Mouse (Mus musculus) liver, postnatal 0 days (tissue): Measurements from ENCODE around the gene Prph. TPM values are rescaled to one million over a fixed set of nuclear protein-coding genes. Genes with fewer than 3 reads are reported as not detected.

ENCODE experiments used
- ATAC-seq: fragments of 200-750 bp; cut with Nextera tagmentation; 2 replicates; pipeline ENCODE4 v1.8.0; 2017; ENCODE audit warnings: mild to moderate bottlenecking, moderate library complexity
- DNase-seq: peaks from one replicate; pipeline ENCODE4 v3.0.0-alpha.2; 2016
- H3K27ac ChIP-seq: fragments of 300-500 bp; sonication (generic); 2 replicates; pipeline ENCODE4 v1.5.1; 2014; ENCODE audit warnings: antibody characterized with exemption, moderate library complexity, mild to moderate bottlenecking, low read depth
- H3K27me3 ChIP-seq: fragments of 300-500 bp; sonication (generic); 2 replicates; pipeline ENCODE4 v1.6.1; 2014; ENCODE audit warnings: low read length, control low read depth, mixed read lengths; ENCODE audit not compliant: insufficient read depth
- H3K36me3 ChIP-seq: fragments of 300-500 bp; sonication (generic); replicated peaks from 2 replicates; pipeline ENCODE4 v1.6.1; 2014; ENCODE audit warnings: mild to moderate bottlenecking, control low read depth, low read length, moderate library complexity, mixed read lengths; ENCODE audit not compliant: insufficient read depth
- H3K4me1 ChIP-seq: fragments of 300-500 bp; sonication (generic); 2 replicates; pipeline ENCODE4 v1.6.1; 2014; ENCODE audit warnings: antibody characterized with exemption, mild to moderate bottlenecking, control low read depth; ENCODE audit not compliant: insufficient read depth
- H3K4me2 ChIP-seq: fragments of 300-500 bp; sonication (generic); 2 replicates; pipeline ENCODE4 v1.6.1; 2014; ENCODE audit warnings: low read depth, mild to moderate bottlenecking, low read length, moderate library complexity, mixed read lengths
- H3K4me3 ChIP-seq: fragments of 300-500 bp; sonication (generic); 2 replicates; pipeline ENCODE4 v1.5.1; 2014; ENCODE audit warnings: low read depth, low read length
- H3K9ac ChIP-seq: fragments of 300-500 bp; sonication (generic); replicated peaks from 2 replicates; pipeline ENCODE4 v1.6.1; 2014; ENCODE audit warnings: mild to moderate bottlenecking, moderate library complexity
- H3K9me3 ChIP-seq: fragments of 300-500 bp; sonication (generic); 2 replicates; pipeline ENCODE4 v1.6.1; 2016; ENCODE audit warnings: mild to moderate bottlenecking, control low read depth, low read length, mixed read lengths
- CTCF ChIP-seq: sonication (generic); IDR thresholded peaks from 2 replicates; pipeline ENCODE4 v1.5.1; 2016; ENCODE audit warnings: antibody characterized with exemption, low read depth
- EP300 ChIP-seq: IDR thresholded peaks from 2 replicates; pipeline ENCODE4 v1.6.1; 2016; ENCODE audit warnings: antibody characterized with exemption, low read depth, mild to moderate bottlenecking
- WGBS: fragments of 180-500 bp; shearing (Covaris S2); extraction: QIAGEN DNeasy Blood & Tissue Kit; methylation state at CpG from one replicate; pipeline ENCODE4 v1.1.7; 2014; ENCODE audit not compliant: insufficient replicate concordance; 5-methylcytosine and 5-hydroxymethylcytosine counted together
- polyA plus RNA-seq: library from polyadenylated mRNA; unstranded; fragments of >200 nt; fragmentation: Nextera tagmentation; extraction: Ambion mirVana; gene quantifications from 2 replicates; pipeline ENCODE4 v1.2.1, GENCODE M21; 2015

Gene Prph
- polyA plus RNA-seq, 1 experiment from 2014 or later, result 0.85 TPM

DNA sequence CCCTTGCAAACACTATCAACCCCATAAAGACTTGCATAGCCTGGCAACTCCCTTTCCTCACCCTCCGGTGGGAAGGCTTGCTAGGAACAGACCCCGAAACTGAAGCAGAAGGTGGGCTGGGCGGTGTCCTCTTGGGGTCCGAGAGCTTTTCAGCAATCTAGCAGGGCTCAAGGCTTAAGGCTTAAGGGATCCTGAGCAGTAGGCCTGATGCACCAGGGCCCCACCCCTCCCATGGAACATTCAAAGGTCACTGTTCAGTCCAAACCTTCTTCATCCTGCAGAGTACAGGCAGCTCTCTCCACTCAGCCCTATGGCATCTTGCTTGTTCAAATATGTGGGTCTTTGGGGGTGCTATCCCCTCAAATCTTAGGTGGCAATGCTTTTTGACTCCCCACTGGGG lies 31.0 kb downstream of the Prph start:
- no peaks in the 10 kb centered on the region for H3K9me3 ChIP-seq
- H3K4me2 ChIP-seq, result no peak overlapping the region
- no peak overlapping the region for H3K9ac ChIP-seq
- peaks cover 10% of the 10 kb centered on the region; the same call in 1 of the 2 replicates for H3K36me3 ChIP-seq
- peaks cover 13% of the 10 kb centered on the region for H3K4me1 ChIP-seq
- WGBS, result 73% methylated on average over 4 of the region's 4 CpGs
- peaks cover 59% of the 10 kb centered on the region for H3K27me3 ChIP-seq
- TF ChIP-seq CTCF, result no peak
- TF ChIP-seq EP300, result no peak
- H3K27ac ChIP-seq, result no peak overlapping the region
- DNase-seq (no peak), ATAC-seq (no peak)
- H3K4me3 ChIP-seq, result no peak overlapping the region

DNA sequence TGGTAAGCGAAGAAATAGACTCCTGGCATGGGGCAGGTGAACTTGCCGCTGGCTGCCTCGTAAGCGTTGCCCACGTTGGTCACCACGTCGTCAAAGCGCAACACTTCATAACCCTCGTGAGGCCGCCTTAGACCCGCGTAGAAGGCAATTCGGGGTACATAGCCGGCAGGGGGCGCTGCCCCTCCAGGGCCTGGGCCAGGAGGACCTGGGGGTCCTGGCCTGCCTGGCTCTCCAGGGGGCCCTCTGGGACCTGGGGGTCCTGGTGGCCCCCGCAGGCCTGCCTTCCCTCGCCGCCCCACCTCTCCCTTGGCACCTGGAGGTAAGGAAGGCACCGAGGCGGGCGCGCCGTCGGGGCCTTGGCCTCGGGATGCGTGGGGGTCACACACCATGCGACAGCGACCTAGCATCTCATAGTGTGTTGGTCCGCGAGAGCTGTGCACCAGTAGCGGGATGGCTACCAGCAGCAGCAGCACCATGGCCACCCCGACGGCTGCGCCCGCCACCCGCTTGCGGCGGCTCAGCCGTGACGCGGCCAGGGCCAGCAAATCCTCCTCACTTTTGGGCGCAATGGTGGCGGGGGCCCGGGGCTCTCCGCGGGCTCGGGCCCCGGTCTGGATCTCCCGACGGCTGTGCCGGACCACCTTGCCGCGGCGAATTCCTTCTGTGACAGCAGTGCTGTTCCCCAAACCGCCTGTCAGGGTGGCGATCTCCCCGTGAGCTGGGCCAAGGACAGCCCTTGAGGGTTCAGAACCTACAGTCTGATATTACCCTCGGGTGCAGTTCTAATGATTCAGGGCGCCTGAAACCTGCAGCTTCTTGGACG lies 32.5 kb downstream of the Prph start, which contains the start of gene C1ql4:
C1ql4 (minus strand) TSS at position 565 of the 823 bp plus-strand sequence.
- peaks cover 13% of the 10 kb centered on the region for H3K4me1 ChIP-seq
- no peak within 1 kb of the TSS for H3K27ac ChIP-seq
- peak; percentile 71 for DNase-seq
- ATAC-seq, result no peak; the same call in 1 of the 2 replicates
- TF ChIP-seq CTCF (peak; percentile 71), EP300 (no peak)
- H3K9ac ChIP-seq, result no peak within 1 kb of the TSS
- peaks cover 3% of the 10 kb centered on the region; the same call in 1 of the 2 replicates for H3K36me3 ChIP-seq
- H3K4me3 ChIP-seq, result peak within 1 kb of the TSS; percentile 34
- no peaks in the 10 kb centered on the region for H3K9me3 ChIP-seq
- peak within 1 kb of the TSS; percentile 53 for H3K4me2 ChIP-seq
- H3K27me3 ChIP-seq, result peaks cover 71% of the 10 kb centered on the region
- 13% methylated on average over 60 of the region's 60 CpGs for WGBS

DNA sequence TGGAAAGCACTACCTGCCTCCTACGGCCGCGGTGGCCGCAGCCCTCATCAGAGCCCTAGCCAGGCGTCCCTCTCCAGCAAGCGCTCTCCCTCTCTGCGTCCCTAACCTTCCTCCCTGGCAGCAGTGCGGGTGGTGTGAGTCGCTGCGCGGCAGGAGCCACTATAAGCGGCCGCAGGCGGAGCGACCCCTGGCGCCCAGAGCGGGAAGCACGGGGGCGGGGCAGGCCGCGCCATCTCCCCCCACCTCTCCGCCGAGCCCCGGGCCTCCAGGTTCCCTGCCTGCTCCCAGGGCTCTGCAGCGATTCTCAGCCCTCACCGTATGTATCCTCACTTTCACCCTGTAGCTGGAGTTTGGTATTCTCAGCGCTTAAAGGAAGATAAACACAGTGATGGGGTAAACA lies 33.3 kb downstream of the Prph start:
- Histone ChIP-seq H3K9me3 (no peaks in the 10 kb centered on the region), H3K27ac (no peak overlapping the region), H3K36me3 (no peaks in the 10 kb centered on the region), H3K4me3 (peak overlapping the region; percentile 34), H3K27me3 (peaks cover 79% of the 10 kb centered on the region), H3K9ac (no peak overlapping the region), H3K4me1 (peaks cover 13% of the 10 kb centered on the region), H3K4me2 (peak overlapping the region; percentile 53)
- WGBS, result 1% methylated on average over 27 of the region's 27 CpGs
- DNase-seq, result peak; percentile 86
- peak; percentile 76 for ATAC-seq
- TF ChIP-seq EP300 (no peak), CTCF (peak; percentile 85)

DNA sequence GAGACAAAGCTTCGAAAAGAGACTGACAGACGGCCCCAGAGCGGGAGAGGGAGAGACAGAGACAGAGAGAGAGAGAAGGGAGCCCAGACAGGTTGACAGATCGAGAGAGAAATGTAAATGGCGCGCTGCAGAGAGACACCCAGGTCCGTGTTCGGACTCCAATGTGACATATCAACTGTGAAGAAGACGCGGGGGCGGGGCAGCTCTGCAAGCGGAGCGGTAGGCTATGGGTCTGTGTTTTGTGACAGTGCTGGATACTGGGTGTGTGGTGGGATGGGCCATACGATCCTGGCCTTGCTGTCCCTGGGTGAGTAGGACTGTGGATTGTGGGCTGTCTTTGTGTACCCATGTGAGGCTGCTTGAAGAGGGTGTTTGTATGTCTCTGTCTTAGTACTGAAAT lies 34.1 kb downstream of the Prph start:
- TF ChIP-seq CTCF, result no peak
- TF ChIP-seq EP300, result no peak
- no peak for ATAC-seq
- H3K27me3 ChIP-seq, result peaks cover 86% of the 10 kb centered on the region
- H3K9me3 ChIP-seq, result no peaks in the 10 kb centered on the region
- H3K27ac ChIP-seq, result no peak overlapping the region
- peak overlapping the region; percentile 8; the same call in 1 of the 2 replicates for H3K4me3 ChIP-seq
- no peak overlapping the region for H3K9ac ChIP-seq
- H3K4me2 ChIP-seq, result peak overlapping the region; percentile 53
- 13% methylated on average over 14 of the region's 14 CpGs for WGBS
- peaks cover 15% of the 10 kb centered on the region for H3K4me1 ChIP-seq
- H3K36me3 ChIP-seq, result no peaks in the 10 kb centered on the region
- no peak for DNase-seq

DNA sequence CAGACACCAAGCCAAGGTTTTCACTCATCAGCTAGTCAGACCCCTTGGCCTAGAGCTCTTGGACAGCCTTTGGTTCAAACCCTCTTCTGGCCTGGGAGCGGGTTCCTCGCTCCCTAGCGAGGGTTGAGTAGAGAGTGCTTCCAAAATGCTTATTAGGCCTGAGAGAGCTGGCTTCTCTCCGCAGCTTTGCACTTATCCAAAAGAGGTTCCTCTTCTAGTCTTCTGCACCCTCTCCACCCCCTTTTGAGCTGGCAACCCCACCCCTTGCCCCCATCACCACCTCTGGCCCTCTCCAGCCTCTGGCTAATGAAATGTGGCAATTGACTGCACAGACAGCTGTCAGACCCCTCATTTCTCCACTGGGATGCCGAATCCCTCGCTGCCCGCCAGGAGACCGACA lies 37.9 kb downstream of the Prph start, which contains the start of gene Dnajc22:
Dnajc22 (plus strand) TSS at position 301 of the 400 bp plus-strand sequence.
- peaks cover 95% of the 10 kb centered on the region for H3K27me3 ChIP-seq
- DNase-seq, result no peak

More for the DNA sequence above, 37.9 kb downstream of the Prph start, which contains the start of gene Dnajc22:
- Histone ChIP-seq H3K27ac (no peak within 1 kb of the TSS), H3K36me3 (no peaks in the 10 kb centered on the region), H3K4me3 (peak within 1 kb of the TSS; percentile 47), H3K4me1 (peaks cover 24% of the 10 kb centered on the region), H3K4me2 (peak within 1 kb of the TSS; percentile 78), H3K9me3 (no peaks in the 10 kb centered on the region), H3K9ac (peak within 1 kb of the TSS; percentile 38; the same call in 1 of the 2 replicates)
- TF ChIP-seq CTCF (no peak), EP300 (no peak)
- ATAC-seq, result no peak
- WGBS, result 63% methylated on average over 8 of the region's 8 CpGs
